Mouse (Mus musculus): ENCODE measurements around the gene Pan2.

DNA sequence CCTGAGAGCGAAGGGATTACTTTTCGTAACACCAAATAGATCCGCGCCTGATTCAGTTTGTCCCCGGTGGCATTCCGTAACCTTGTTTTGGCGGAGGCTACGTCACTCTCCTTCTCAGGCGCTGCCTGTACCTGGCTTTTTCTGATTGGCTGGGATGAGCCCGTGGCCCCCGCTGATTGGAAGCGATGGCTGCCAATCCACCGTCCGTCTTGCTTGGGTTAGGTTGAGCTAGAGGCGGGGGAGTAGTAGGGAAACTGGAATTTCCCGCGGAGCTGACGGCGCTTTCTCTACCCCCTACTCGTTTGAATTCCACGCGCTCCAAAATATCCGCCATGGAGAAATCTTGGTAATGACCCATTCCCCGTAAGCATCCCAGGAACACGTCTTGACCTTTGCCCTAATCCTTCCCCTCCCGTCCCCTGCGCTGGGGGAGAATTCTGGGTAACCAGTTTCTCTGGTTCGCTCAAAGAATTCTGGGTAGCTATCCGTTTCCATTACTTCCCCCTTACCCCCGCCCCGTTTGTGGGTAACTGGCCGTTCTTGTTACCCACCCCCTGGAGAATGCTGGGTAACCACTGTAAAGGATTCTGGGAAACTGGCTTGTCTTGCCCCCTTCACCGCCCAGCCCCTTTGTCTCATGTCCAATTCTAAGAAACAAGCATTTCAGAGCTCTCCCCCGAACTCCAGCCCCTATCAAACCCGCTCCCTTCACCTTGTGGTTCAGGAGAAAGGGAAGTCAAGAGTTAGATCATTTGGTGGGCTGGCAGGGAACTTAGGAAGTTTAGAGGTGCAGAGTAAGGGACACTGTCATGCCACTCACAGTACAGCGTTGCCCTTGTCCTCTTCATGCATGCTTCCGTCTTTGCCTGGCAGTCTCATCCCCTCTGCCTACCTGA, at the start of gene Pan2:
- TF ChIP-seq POLR2A (IDR thresholded peaks at IDR 0.05; ENCODE audit: insufficient read depth, low read depth, low read length): peak; percentile 74
- no peak for TF ChIP-seq CTCF (IDR thresholded peaks at IDR 0.05)
